Comparison of ENCODE assay signal across 7 mouse cellular contexts in the genomic region with DNA sequence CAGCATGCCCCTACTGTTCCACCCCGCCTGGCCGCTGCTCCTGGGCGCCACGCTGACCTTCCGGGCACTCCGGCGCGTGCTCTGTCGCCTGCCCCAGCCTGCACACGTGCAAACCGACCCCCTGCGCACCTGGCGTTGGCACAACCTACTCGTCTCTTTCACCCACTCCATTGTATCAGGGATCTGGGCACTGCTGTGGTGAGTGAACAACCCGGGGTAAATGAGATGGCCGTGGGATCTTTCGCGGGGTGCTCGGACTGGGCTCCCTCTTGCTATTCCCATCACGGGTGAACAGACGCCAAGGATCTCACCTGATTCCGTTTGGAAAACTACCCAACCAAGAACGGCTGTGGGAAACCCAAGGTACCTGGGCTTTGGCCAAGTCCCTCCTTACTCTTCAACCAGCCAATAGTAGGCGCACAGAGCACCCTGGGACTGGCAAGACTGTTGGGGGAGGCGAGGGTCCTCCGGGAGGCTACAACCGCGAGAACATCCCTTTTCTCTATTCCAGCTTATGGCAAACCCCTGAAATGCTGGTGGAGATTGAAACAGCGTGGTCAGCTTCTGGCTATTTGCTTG. TPM values are rescaled to one million over a fixed set of nuclear protein-coding genes. Genes with fewer than 3 reads are reported as not detected.
DNase-seq lines count a peak whose midpoint lies in the region; ATAC-seq and TF ChIP-seq lines count a peak whose summit lies in the region.

No protein-coding gene starts in this region.

- no peaks in the 10 kb centered on the region for H3K27me3 ChIP-seq in C2C12 (ENCODE audit: control insufficient read depth, insufficient read depth, insufficient read length)
- no peaks in the 10 kb centered on the region for H3K27me3 ChIP-seq in G1E (ENCODE audit: insufficient read depth, low read length)
- no peaks in the 10 kb centered on the region for H3K27me3 ChIP-seq in heart, postnatal 0 days (ENCODE audit: control insufficient read depth, insufficient read depth, low read length)
- H3K27me3 ChIP-seq in stomach, embryonic 14.5 days (ENCODE audit: control insufficient read depth, insufficient read depth, low read length), result no peaks in the 10 kb centered on the region

- peak overlapping the region; percentile 96 for H3K4me2 ChIP-seq in heart, postnatal 0 days (ENCODE audit: low read depth, low read length)
- peak overlapping the region; percentile 94 for H3K4me2 ChIP-seq in stomach, embryonic 14.5 days (replicated peaks; ENCODE audit: low read depth, low read length)

- peaks cover 41% of the 10 kb centered on the region for H3K36me3 ChIP-seq in C2C12 (ENCODE audit: control insufficient read depth, insufficient read depth)
- peaks cover 45% of the 10 kb centered on the region for H3K36me3 ChIP-seq in G1E (replicated peaks)
- H3K36me3 ChIP-seq in heart, postnatal 0 days (replicated peaks; ENCODE audit: control insufficient read depth, insufficient read depth, low read length), result peaks cover 29% of the 10 kb centered on the region
- peaks cover 23% of the 10 kb centered on the region for H3K36me3 ChIP-seq in stomach, embryonic 14.5 days (ENCODE audit: control insufficient read depth, insufficient read depth, low read length)

- peak overlapping the region; percentile 90 for H3K27ac ChIP-seq in heart, postnatal 0 days (ENCODE audit: low read depth)
- peak overlapping the region; percentile 98 for H3K27ac ChIP-seq in stomach, embryonic 14.5 days (ENCODE audit: low read length)

- peak; percentile 86 for DNase-seq in G1E (ENCODE audit: low spot score)
- peak; percentile 68 for DNase-seq in embryo, embryonic 11 days
- DNase-seq in heart, postnatal 0 days (ENCODE audit: low spot score), result peak; percentile 45
- peak; percentile 77 to 86 for DNase-seq in kidney, postnatal 4 days
- peak; percentile 71 for DNase-seq in lung, postnatal 14 days

- 3% methylated on average over 29 of the region's 29 CpGs for WGBS in heart, postnatal 0 days
- under 1% methylated on average over 29 of the region's 29 CpGs for WGBS in stomach, embryonic 14.5 days

- TF ChIP-seq CTCF in C2C12 (IDR thresholded peaks at IDR 0.05; ENCODE audit: control insufficient read depth, insufficient read depth, insufficient read length) (no peak), G1E (IDR thresholded peaks at IDR 0.05; ENCODE audit: low read depth, low read length) (no peak)
- no peak for TF ChIP-seq CTCF in heart, postnatal 0 days (IDR thresholded peaks at IDR 0.05; ENCODE audit: low read depth)

- peak overlapping the region; percentile 56 for H3ac ChIP-seq in C2C12 (ENCODE audit: control insufficient read depth, insufficient read length, low read depth)

- H3K79me2 ChIP-seq in C2C12 (ENCODE audit: control insufficient read depth, insufficient read depth), result peaks cover 41% of the 10 kb centered on the region

- peak overlapping the region; percentile 44 for H3K4me3 ChIP-seq in C2C12 (ENCODE audit: insufficient read depth, poor library complexity, severe bottlenecking)
- H3K4me3 ChIP-seq in G1E (ENCODE audit: low read depth, low read length), result peak overlapping the region; percentile 89
- peak overlapping the region; percentile 63 for H3K4me3 ChIP-seq in heart, postnatal 0 days (ENCODE audit: low read depth, low read length)
- peak overlapping the region; percentile 56 for H3K4me3 ChIP-seq in stomach, embryonic 14.5 days (ENCODE audit: low read depth, low read length)

- no peaks in the 10 kb centered on the region for H3K9me3 ChIP-seq in G1E (replicated peaks)
- no peaks in the 10 kb centered on the region for H3K9me3 ChIP-seq in heart, postnatal 0 days (replicated peaks; ENCODE audit: control insufficient read depth, low read length)
- no peaks in the 10 kb centered on the region for H3K9me3 ChIP-seq in stomach, embryonic 14.5 days (ENCODE audit: control insufficient read depth, low read depth, low read length)

- H3K9ac ChIP-seq in heart, postnatal 0 days (replicated peaks; ENCODE audit: low read depth, low read length), result peak overlapping the region; percentile 43
- peak overlapping the region; percentile 69 for H3K9ac ChIP-seq in stomach, embryonic 14.5 days (replicated peaks; ENCODE audit: low read depth, low read length)

- no peak for ATAC-seq in G1E (ENCODE audit: extremely low read depth, insufficient number of reproducible peaks, low FRiP score, poor library complexity, severe bottlenecking)
- ATAC-seq in heart, postnatal 0 days (ENCODE audit: insufficient read depth, low read depth), result no peak
- ATAC-seq in stomach, embryonic 14.5 days (ENCODE audit: insufficient number of reproducible peaks, insufficient read depth, low FRiP score, low read depth), result 0 out of 2 replicates have a peak, but pooled peaks have one; percentile 1

- peaks cover 72% of the 10 kb centered on the region for H3K4me1 ChIP-seq in G1E (ENCODE audit: insufficient read depth, low read depth, low read length)
- H3K4me1 ChIP-seq in heart, postnatal 0 days (ENCODE audit: control insufficient read depth, insufficient read depth), result peaks cover 16% of the 10 kb centered on the region
- peaks cover 40% of the 10 kb centered on the region for H3K4me1 ChIP-seq in stomach, embryonic 14.5 days (ENCODE audit: control insufficient read depth, insufficient read depth, low read length)

- no peak for TF ChIP-seq EP300 in heart, postnatal 0 days (IDR thresholded peaks at IDR 0.05; ENCODE audit: low read depth)

- H3K79me3 ChIP-seq in C2C12 (ENCODE audit: low read depth), result peaks cover 25% of the 10 kb centered on the region

TF ChIP-seq in C2C12, 6 proteins besides CTCF, POLR2A, EP300 and RAD21:
- peak; percentile 2 for TF ChIP-seq MYOD1 (IDR thresholded peaks at IDR 0.05; ENCODE audit: control insufficient read depth, insufficient read length, low read depth)
- TF ChIP-seq MYOG (IDR thresholded peaks at IDR 0.05; ENCODE audit: control insufficient read depth, extremely low read depth, insufficient read length), result no peak

RNA-seq across cellular contexts. Expression of a gene that starts 2.4 kb away (rescaled TPM):
- polyA plus RNA-seq in C2C12 (2012; fragmentation: generic; extraction: Trizol) (15.9 TPM), G1E (2012) (47.8 and 59.3 TPM in 2 replicates)
- total RNA-seq in G1E (2014; fragmentation: Nextera tagmentation) (14.7 and 15.5 TPM in 2 replicates), G1E (2017) (6.7 TPM in 2 replicates)
- total RNA-seq in heart, postnatal 0 days (2014; rRNA removed; ENCODE audit: low replicate concordance), result 19.9 and 24.1 TPM in 2 replicates
- polyA plus RNA-seq in heart, postnatal 0 days (2015; fragmentation: Nextera tagmentation; extraction: Ambion mirVana), result 15.1 and 16.8 TPM in 2 replicates
- 27.1 and 28.0 TPM in 2 replicates for polyA plus RNA-seq in stomach, embryonic 14.5 days (2014; fragmentation: Nextera tagmentation; extraction: Ambion mirVana)

RNA-seq across cellular contexts. Expression of a gene that starts 2.5 kb away (rescaled TPM):
- polyA plus RNA-seq in C2C12 (2012; fragmentation: generic; extraction: Trizol), result 8.9 TPM
- total RNA-seq in G1E (2014; fragmentation: Nextera tagmentation), result 7.8 and 14.8 TPM in 2 replicates
- total RNA-seq in G1E (2017), result 7.8 and 9.9 TPM in 2 replicates
- 7.3 and 8.5 TPM in 2 replicates for polyA plus RNA-seq in G1E (2012)
- 24.6 and 27.2 TPM in 2 replicates for total RNA-seq in heart, postnatal 0 days (2014; rRNA removed; ENCODE audit: low replicate concordance)
- 8.1 and 9.1 TPM in 2 replicates for polyA plus RNA-seq in heart, postnatal 0 days (2015; fragmentation: Nextera tagmentation; extraction: Ambion mirVana)
- polyA plus RNA-seq in stomach, embryonic 14.5 days (2014; fragmentation: Nextera tagmentation; extraction: Ambion mirVana), result 16.0 and 17.4 TPM in 2 replicates

RNA-seq across cellular contexts. Expression of a gene that starts 4.4 kb away (rescaled TPM):
- polyA plus RNA-seq in C2C12 (2012; fragmentation: generic; extraction: Trizol) (4,612 TPM), G1E (2012) (844 and 2,130 TPM in 2 replicates)
- total RNA-seq in G1E (2014; fragmentation: Nextera tagmentation) (1,467 and 1,695 TPM in 2 replicates), G1E (2017) (2,502 and 2,557 TPM in 2 replicates)
- total RNA-seq in heart, postnatal 0 days (2014; rRNA removed; ENCODE audit: low replicate concordance), result 473 and 508 TPM in 2 replicates
- 719 and 776 TPM in 2 replicates for polyA plus RNA-seq in heart, postnatal 0 days (2015; fragmentation: Nextera tagmentation; extraction: Ambion mirVana)
- polyA plus RNA-seq in stomach, embryonic 14.5 days (2014; fragmentation: Nextera tagmentation; extraction: Ambion mirVana), result 1,708 and 1,741 TPM in 2 replicates

RNA-seq across cellular contexts. Expression of a gene that starts 9.3 kb away (rescaled TPM):
- polyA plus RNA-seq in C2C12 (2012; fragmentation: generic; extraction: Trizol) (182 TPM), G1E (2012) (0.52 and 0.95 TPM in 2 replicates)
- total RNA-seq in G1E (2014; fragmentation: Nextera tagmentation) (0.60 TPM in 1 of 2 replicates, not detected in the other), G1E (2017) (not detected in 2 replicates)
- 55.1 and 57.5 TPM in 2 replicates for total RNA-seq in heart, postnatal 0 days (2014; rRNA removed; ENCODE audit: low replicate concordance)
- 37.1 and 39.7 TPM in 2 replicates for polyA plus RNA-seq in heart, postnatal 0 days (2015; fragmentation: Nextera tagmentation; extraction: Ambion mirVana)
- 156 and 171 TPM in 2 replicates for polyA plus RNA-seq in stomach, embryonic 14.5 days (2014; fragmentation: Nextera tagmentation; extraction: Ambion mirVana)

RNA-seq across cellular contexts. Expression of a gene that starts 13.6 kb away (rescaled TPM):
- polyA plus RNA-seq in C2C12 (2012; fragmentation: generic; extraction: Trizol), result 99.8 TPM
- total RNA-seq in G1E (2014; fragmentation: Nextera tagmentation), result 26.2 and 42.8 TPM in 2 replicates
- 7.0 and 9.2 TPM in 2 replicates for total RNA-seq in G1E (2017)
- polyA plus RNA-seq in G1E (2012), result 53.0 and 74.4 TPM in 2 replicates
- total RNA-seq in heart, postnatal 0 days (2014; rRNA removed; ENCODE audit: low replicate concordance), result 25.1 and 42.6 TPM in 2 replicates
- 21.2 and 22.9 TPM in 2 replicates for polyA plus RNA-seq in heart, postnatal 0 days (2015; fragmentation: Nextera tagmentation; extraction: Ambion mirVana)
- 53.5 and 54.7 TPM in 2 replicates for polyA plus RNA-seq in stomach, embryonic 14.5 days (2014; fragmentation: Nextera tagmentation; extraction: Ambion mirVana)
